Mouse (Mus musculus) liver, adult 2 months (tissue): ENCODE results near the gene Pbp2. TPM values are rescaled to one million over a fixed set of nuclear protein-coding genes. Genes with fewer than 3 reads are reported as not detected.

Source experiments
- DNase-seq: peaks from one replicate; pipeline ENCODE4 v3.0.0-alpha.2; 2011; ENCODE audit warnings: low read depth, low spot score; ENCODE audit errors: extremely low read depth
- H3K27ac ChIP-seq: fragments of 200-500 bp; replicated peaks from 2 replicates; pipeline ENCODE4 v1.5.1; 2012; ENCODE audit warnings: low read depth, mild to moderate bottlenecking, control low read depth, inconsistent platforms, low read length; ENCODE audit not compliant: insufficient read depth
- H3K27me3 ChIP-seq: fragments of 200-500 bp; 2 replicates; pipeline ENCODE4 v1.6.1; 2012; ENCODE audit warnings: mild to moderate bottlenecking, moderate library complexity, low read length, inconsistent platforms; ENCODE audit not compliant: control insufficient read depth, insufficient read depth
- H3K36me3 ChIP-seq: fragments of 200-500 bp; 2 replicates; pipeline ENCODE4 v1.6.1; 2012; ENCODE audit warnings: low read length, inconsistent platforms; ENCODE audit not compliant: control insufficient read depth, insufficient read depth
- H3K4me1 ChIP-seq: fragments of 200-500 bp; 2 replicates; pipeline ENCODE4 v1.6.1; 2011; ENCODE audit warnings: low read length; ENCODE audit not compliant: control insufficient read depth, insufficient read depth
- H3K4me3 ChIP-seq: fragments of 200-500 bp; 2 replicates; pipeline ENCODE4 v1.5.1; 2011; ENCODE audit warnings: low read depth, mild to moderate bottlenecking, control low read depth, low read length, moderate library complexity; ENCODE audit not compliant: insufficient read depth
- H3K79me2 ChIP-seq: fragments of 200-500 bp; 2 replicates; pipeline ENCODE4 v1.6.1; 2012; ENCODE audit warnings: inconsistent platforms, mild to moderate bottlenecking, low read length, moderate library complexity; ENCODE audit not compliant: control insufficient read depth, insufficient read depth
- H3K9ac ChIP-seq: fragments of 200-500 bp; 2 replicates; pipeline ENCODE4 v1.6.1; 2012; ENCODE audit warnings: low read depth, mild to moderate bottlenecking, control low read depth, inconsistent platforms, low read length
- CTCF ChIP-seq: fragments of 200-500 bp; IDR thresholded peaks from 2 replicates; pipeline ENCODE4 v1.5.1; 2011; ENCODE audit warnings: low read depth, low read length, control low read depth
- POLR2A ChIP-seq: fragments of 200-500 bp; IDR thresholded peaks from 2 replicates; pipeline ENCODE4 v1.6.1; 2011; ENCODE audit warnings: low read length, control low read depth; ENCODE audit not compliant: insufficient read depth; ENCODE audit errors: extremely low read depth
- WGBS: fragments of 180-500 bp; shearing (Covaris S2); methylation state at CpG from one replicate; pipeline ENCODE4 v1.1.7; 2018; 5-methylcytosine and 5-hydroxymethylcytosine counted together
- polyA plus RNA-seq: library from polyadenylated mRNA; depleted of rRNA; stranded (reverse); fragments of >200 nt; gene quantifications from 2 replicates; pipeline ENCODE4 v1.2.3, GENCODE M21; 2012
- total RNA-seq: library from RNA; depleted of rRNA; stranded (reverse); fragments of >200 nt; gene quantifications from 2 replicates; pipeline ENCODE4 v1.2.3, GENCODE M21; 2014

Gene Pbp2
- total and polyA plus RNA-seq, 2 experiments, result not detected

DNA sequence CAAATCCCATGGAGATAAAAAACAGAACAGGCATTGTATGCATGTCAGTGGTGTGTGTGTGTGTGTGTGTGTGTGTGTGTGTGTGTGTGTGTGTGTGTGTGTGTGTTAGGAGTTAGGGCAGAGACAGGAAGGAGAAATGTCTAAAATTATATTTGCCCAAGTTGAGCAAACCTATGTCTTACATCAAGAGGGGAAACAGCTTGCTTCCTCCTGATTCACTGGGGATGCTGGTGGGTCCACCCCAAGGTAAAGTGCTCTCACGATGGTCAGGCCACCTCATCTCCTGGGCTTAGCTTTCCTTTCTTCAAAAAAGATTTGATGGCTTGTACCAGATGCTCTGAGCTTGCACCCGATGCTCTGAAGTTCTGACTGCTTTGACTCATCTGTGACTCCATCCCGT, 13.9 kb upstream of the Pbp2 start:
- Histone ChIP-seq H3K4me1 (peaks cover 4% of the 10 kb centered on the region), H3K27ac (no peak overlapping the region), H3K36me3 (no peaks in the 10 kb centered on the region), H3K27me3 (no peaks in the 10 kb centered on the region), H3K79me2 (no peaks in the 10 kb centered on the region), H3K9ac (no peak overlapping the region), H3K4me3 (no peak overlapping the region)
- TF ChIP-seq CTCF (no peak), POLR2A (no peak)
- WGBS, result 76% methylated on average over 3 of the region's 3 CpGs
- no peak for DNase-seq

DNA sequence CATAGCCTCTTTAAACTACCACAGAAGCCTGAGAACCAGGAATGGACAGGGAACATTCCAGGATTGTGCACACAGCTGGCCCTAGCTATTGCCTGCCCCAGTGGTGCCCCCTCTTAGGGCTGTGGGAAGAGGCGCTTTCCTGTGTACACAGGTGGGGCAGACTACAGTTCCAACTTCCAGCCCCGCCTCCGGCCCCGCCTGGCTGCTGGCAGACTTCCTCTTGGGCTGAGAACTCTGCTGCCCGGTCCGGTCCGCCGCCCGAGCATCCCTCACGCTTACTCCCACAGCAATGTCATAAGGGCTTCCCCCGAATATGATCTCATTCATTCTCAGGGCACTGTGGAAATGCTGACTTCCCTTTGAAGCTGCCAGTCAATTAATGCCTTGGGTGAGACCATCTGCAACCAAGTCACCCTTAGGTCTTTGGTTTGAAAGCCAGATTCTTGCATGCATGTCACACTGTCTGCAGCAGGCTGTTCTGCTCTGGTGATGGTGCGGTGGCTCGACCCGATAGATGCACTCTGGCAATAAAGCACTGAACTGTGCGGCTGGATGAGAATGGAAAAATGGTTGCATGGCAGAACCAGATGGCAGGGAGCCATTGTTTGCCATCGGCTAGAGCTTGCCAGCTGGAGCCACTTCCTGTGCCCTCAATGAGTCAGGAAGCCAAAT, 13.2 kb upstream of the Pbp2 start:
- TF ChIP-seq POLR2A, result no peak
- no peaks in the 10 kb centered on the region for H3K27me3 ChIP-seq
- H3K36me3 ChIP-seq, result no peaks in the 10 kb centered on the region
- H3K4me1 ChIP-seq, result peaks cover 4% of the 10 kb centered on the region
- H3K79me2 ChIP-seq, result no peaks in the 10 kb centered on the region
- no peak overlapping the region for H3K27ac ChIP-seq
- H3K4me3 ChIP-seq, result no peak overlapping the region
- 9% methylated on average over 16 of the region's 16 CpGs for WGBS
- H3K9ac ChIP-seq, result no peak overlapping the region
- DNase-seq, result peak; percentile 81

DNA sequence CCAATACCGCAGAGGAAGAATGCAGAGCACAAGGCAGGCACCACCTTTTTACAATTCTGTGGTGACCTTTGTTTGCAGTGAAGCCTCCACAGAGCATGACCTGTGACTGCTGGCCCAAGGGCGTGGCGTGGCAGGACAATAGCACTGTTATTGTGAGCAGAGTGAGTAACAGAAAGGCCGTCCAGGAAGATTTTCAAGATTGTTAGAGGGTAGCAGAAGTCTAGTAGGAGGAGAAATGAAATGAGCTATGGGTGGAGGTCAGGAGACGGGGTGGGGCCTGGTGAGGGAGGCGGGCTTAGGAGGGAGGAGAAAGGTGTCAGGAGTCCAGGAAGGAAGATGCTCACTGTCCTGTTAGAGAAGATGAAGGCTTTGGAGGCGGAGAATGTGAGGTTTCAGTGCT, 12.5 kb upstream of the Pbp2 start:
- H3K4me1 ChIP-seq, result peaks cover 4% of the 10 kb centered on the region
- no peak overlapping the region for H3K4me3 ChIP-seq
- no peak for DNase-seq
- H3K27ac ChIP-seq, result no peak overlapping the region
- TF ChIP-seq POLR2A (no peak), CTCF (no peak)
- no peaks in the 10 kb centered on the region for H3K36me3 ChIP-seq
- H3K9ac ChIP-seq, result no peak overlapping the region
- H3K79me2 ChIP-seq, result no peaks in the 10 kb centered on the region
- WGBS, result 85% methylated on average over 7 of the region's 7 CpGs
- H3K27me3 ChIP-seq, result no peaks in the 10 kb centered on the region

DNA sequence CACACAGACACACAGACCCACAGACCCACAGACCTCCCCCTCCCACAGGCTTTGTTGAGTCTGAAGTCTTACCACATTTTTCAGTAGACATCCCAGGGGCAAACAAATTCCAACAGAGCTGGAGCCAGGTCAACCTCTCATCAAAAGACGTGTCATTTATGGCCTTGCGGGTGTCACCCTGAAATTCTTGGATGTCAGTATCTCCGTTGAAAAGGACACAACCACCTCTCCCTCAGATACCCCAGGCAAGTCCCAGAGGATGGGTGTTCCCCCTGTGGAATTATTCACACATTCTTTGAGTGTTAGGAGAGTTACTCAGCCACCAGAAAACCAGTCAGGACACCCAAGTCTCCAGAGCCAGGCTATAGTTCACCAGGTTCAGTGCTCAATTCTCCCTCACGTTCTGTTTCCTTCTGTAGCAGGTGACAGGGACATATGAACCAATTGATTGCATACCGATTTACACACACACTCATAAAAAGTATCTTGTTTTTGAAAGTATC, 9.3 kb upstream of the Pbp2 start:
- Histone ChIP-seq H3K79me2 (no peaks in the 10 kb centered on the region), H3K36me3 (no peaks in the 10 kb centered on the region), H3K27me3 (no peaks in the 10 kb centered on the region), H3K27ac (no peak overlapping the region), H3K4me3 (no peak overlapping the region), H3K4me1 (peaks cover 4% of the 10 kb centered on the region), H3K9ac (no peak overlapping the region)
- DNase-seq, result no peak
- no peak for TF ChIP-seq CTCF
- no peak for TF ChIP-seq POLR2A
- WGBS, result 80% methylated on average over 5 of the region's 5 CpGs

DNA sequence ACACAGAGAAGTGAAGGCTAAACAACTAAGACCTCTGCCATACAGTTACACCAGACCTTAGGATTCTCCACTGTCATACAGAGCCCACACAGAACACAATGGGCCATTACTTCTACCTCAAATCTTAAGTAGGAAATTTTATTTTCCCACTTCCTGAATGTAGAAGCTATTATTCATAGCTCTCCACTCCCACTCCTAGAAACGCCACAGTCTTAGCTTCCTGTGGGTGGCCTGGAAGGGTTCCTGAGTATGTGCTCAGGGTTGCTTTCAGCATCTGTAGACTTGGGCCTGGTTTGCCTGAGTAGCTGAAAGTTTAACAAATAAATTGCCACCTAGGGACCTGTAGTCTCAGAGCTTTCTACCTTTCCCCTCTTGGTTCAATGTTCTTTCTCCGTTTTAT, 5.9 kb upstream of the Pbp2 start:
- WGBS, result 86% methylated on average over 2 of the region's 2 CpGs
- no peak for DNase-seq
- Histone ChIP-seq H3K27ac (no peak overlapping the region), H3K4me3 (no peak overlapping the region), H3K79me2 (no peaks in the 10 kb centered on the region), H3K27me3 (no peaks in the 10 kb centered on the region), H3K4me1 (no peaks in the 10 kb centered on the region), H3K36me3 (no peaks in the 10 kb centered on the region), H3K9ac (no peak overlapping the region)
- TF ChIP-seq CTCF (no peak), POLR2A (no peak)

DNA sequence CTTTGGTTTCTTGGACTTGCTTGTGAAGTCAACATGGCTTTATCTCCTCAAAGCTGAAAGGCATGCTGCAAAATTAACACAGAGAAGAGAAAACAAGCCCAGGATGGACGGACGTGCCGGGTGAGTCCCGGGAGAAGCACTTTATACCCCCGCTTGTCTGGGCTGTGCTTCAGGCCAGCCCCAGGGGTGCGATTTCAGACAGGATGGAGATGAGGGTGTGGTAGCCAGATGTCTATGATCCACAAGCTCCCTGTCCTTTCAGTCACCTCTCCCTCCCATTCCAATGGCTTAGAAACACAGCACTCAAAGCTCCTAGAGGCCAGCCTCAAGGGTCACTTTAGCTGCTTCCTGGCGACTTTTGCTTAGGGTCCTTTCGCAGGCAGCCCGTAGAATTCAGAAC, 3.8 kb upstream of the Pbp2 start:
- Histone ChIP-seq H3K36me3 (no peaks in the 10 kb centered on the region), H3K79me2 (no peaks in the 10 kb centered on the region), H3K9ac (no peak overlapping the region), H3K27me3 (no peaks in the 10 kb centered on the region), H3K4me3 (no peak overlapping the region), H3K27ac (no peak overlapping the region), H3K4me1 (no peaks in the 10 kb centered on the region)
- TF ChIP-seq CTCF, result no peak
- no peak for TF ChIP-seq POLR2A
- WGBS, result 88% methylated on average over 9 of the region's 9 CpGs
- no peak for DNase-seq
